Mouse (Mus musculus): ENCODE data around the gene Prps1. TPM values are rescaled to one million over a fixed set of nuclear protein-coding genes. Genes with fewer than 3 reads are reported as not detected.

Gene Prps1
- total and polyA plus RNA-seq, 2 experiments: 10.6 to 30.7 TPM

GRCm38 (mm10) chrX:140520146-140521102 lies 64.0 kb downstream of the Prps1 start:
- H3K4me1 ChIP-seq (ENCODE audit: control insufficient read depth, insufficient read depth, low read length): peaks cover 9% of the 10 kb centered on the region
- H3K27ac ChIP-seq (replicated peaks; ENCODE audit: insufficient read depth, low read depth, low read length): peak overlapping the region; percentile 85
- H3K4me3 ChIP-seq (ENCODE audit: insufficient read depth, low read depth, low read length): no peak overlapping the region
- peak overlapping the region; percentile 52; the same call in 1 of the 2 replicates for H3K9ac ChIP-seq (ENCODE audit: low read depth, low read length)
- peak; percentile 91 for DNase-seq (ENCODE audit: extremely low read depth, low read depth, low spot score)
- under 1% methylated on average over 24 of the region's 25 CpGs for WGBS
- TF ChIP-seq CTCF (IDR thresholded peaks at IDR 0.05; ENCODE audit: low read depth, low read length) (no peak), POLR2A (IDR thresholded peaks at IDR 0.05; ENCODE audit: extremely low read depth, insufficient read depth, low read length) (no peak)
- no peaks in the 10 kb centered on the region for H3K27me3 ChIP-seq (ENCODE audit: control insufficient read depth, insufficient read depth, low read length)
- no peaks in the 10 kb centered on the region for H3K36me3 ChIP-seq (ENCODE audit: control insufficient read depth, insufficient read depth, low read length)
- H3K79me2 ChIP-seq (ENCODE audit: control insufficient read depth, insufficient read depth, low read length): no peaks in the 10 kb centered on the region

DNA sequence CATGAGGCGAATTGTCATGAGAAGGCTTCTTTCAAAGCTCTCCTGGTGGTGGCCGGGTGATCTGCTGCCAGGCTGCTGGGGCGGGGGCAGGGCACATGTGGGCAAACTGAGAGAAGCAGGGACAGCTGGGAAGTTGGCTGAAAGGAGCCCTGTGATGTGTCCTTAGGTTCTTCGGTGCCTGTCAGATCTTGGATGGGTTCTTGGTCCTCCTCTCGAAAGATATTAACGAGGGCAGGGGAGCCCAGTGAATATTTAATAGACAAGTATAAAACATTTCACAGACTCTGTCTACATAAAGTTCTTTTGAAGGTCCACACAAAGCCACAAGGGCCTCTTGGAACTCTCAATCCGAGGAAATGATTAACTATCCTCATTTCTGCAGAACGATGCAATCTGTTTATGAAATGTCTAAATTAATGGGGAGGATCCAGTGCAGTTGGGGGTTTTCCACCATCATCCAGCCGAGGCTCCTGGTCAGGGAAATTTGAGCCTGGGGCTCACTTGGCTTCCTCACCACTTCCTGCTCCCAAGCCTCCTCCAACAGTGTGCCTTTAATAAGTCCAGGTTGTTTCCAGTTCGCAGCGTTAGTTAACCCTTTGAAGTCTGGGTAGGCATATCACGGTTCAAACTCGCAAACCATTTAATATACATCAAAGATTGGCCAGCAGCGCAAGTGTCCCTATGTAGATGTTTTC lies 65.8 kb downstream of the Prps1 start:
- DNase-seq (ENCODE audit: extremely low read depth, low read depth, low spot score): peak; percentile 91
- Histone ChIP-seq H3K27me3 (ENCODE audit: control insufficient read depth, insufficient read depth, low read length) (no peaks in the 10 kb centered on the region), H3K4me1 (ENCODE audit: control insufficient read depth, insufficient read depth, low read length) (peaks cover 9% of the 10 kb centered on the region), H3K36me3 (ENCODE audit: control insufficient read depth, insufficient read depth, low read length) (no peaks in the 10 kb centered on the region), H3K79me2 (ENCODE audit: control insufficient read depth, insufficient read depth, low read length) (no peaks in the 10 kb centered on the region), H3K4me3 (ENCODE audit: insufficient read depth, low read depth, low read length) (no peak overlapping the region), H3K27ac (replicated peaks; ENCODE audit: insufficient read depth, low read depth, low read length) (peak overlapping the region; percentile 85), H3K9ac (ENCODE audit: low read depth, low read length) (no peak overlapping the region)
- TF ChIP-seq CTCF (IDR thresholded peaks at IDR 0.05; ENCODE audit: low read depth, low read length) (peak; percentile 44; the same call in 1 of the 2 replicates), POLR2A (IDR thresholded peaks at IDR 0.05; ENCODE audit: extremely low read depth, insufficient read depth, low read length) (no peak)
- 32% methylated on average over 14 of the region's 14 CpGs for WGBS

DNA sequence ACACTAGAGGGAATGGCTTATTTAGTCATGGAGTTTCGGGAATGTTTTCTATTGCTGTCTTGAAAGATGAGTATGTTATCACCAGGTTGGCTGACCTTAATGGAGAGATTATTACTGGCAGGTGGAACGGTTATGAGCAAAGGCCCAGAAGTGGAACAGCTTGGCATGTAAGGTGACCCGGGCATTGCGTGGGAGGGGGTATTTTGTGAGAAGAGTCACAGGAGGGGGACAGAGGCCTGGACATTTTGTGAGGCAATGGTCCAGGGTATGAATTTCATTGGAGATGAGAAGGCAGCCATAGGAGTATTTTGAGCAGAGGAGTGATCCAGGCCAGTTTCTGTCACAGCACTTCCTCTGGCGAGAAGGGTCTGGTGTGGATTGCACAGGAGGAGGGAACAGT lies 67.8 kb downstream of the Prps1 start:
- Histone ChIP-seq H3K9ac (ENCODE audit: low read depth, low read length) (no peak overlapping the region), H3K4me3 (ENCODE audit: insufficient read depth, low read depth, low read length) (no peak overlapping the region), H3K4me1 (ENCODE audit: control insufficient read depth, insufficient read depth, low read length) (peaks cover 13% of the 10 kb centered on the region), H3K27ac (replicated peaks; ENCODE audit: insufficient read depth, low read depth, low read length) (peak overlapping the region; percentile 82), H3K79me2 (ENCODE audit: control insufficient read depth, insufficient read depth, low read length) (no peaks in the 10 kb centered on the region), H3K27me3 (ENCODE audit: control insufficient read depth, insufficient read depth, low read length) (no peaks in the 10 kb centered on the region), H3K36me3 (ENCODE audit: control insufficient read depth, insufficient read depth, low read length) (no peaks in the 10 kb centered on the region)
- DNase-seq (ENCODE audit: extremely low read depth, low read depth, low spot score): no peak
- TF ChIP-seq POLR2A (IDR thresholded peaks at IDR 0.05; ENCODE audit: extremely low read depth, insufficient read depth, low read length): no peak
- TF ChIP-seq CTCF (IDR thresholded peaks at IDR 0.05; ENCODE audit: low read depth, low read length): no peak
- WGBS: 62% methylated on average over 5 of the region's 5 CpGs

Other genes starting within 250 kb of the Prps1 start
- gene Frmpd3, start 114.3 kb upstream of the Prps1 start, total RNA-seq (2014; rRNA removed): 0.07 TPM in 1 of 2 replicates, not detected in the other
- gene Frmpd3, start 114.3 kb upstream of the Prps1 start, polyA plus RNA-seq (2012; rRNA removed): not detected in 2 replicates
- gene Tsc22d3, start 144.0 kb downstream of the Prps1 start, total RNA-seq (2014; rRNA removed): 158 and 194 TPM in 2 replicates
- 56.1 and 103 TPM in 2 replicates for gene Tsc22d3, start 144.0 kb downstream of the Prps1 start, polyA plus RNA-seq (2012; rRNA removed)
- 3.8 and 3.9 TPM in 2 replicates for gene Mid2, start 208.0 kb downstream of the Prps1 start, total RNA-seq (2014; rRNA removed)
- 1.8 and 2.2 TPM in 2 replicates for gene Mid2, start 208.0 kb downstream of the Prps1 start, polyA plus RNA-seq (2012; rRNA removed)

Measured in liver, adult 2 months (tissue).